Mouse (Mus musculus) lung, adult 2 months (tissue): ENCODE data around the gene Gabrr3.

Experiments
- CTCF ChIP-seq: fragments of 200-500 bp; IDR thresholded peaks from 2 replicates; pipeline ENCODE4 v1.5.1; 2011; ENCODE audit warnings: mild to moderate bottlenecking, low read length, control low read depth; ENCODE audit not compliant: insufficient read depth
- POLR2A ChIP-seq: fragments of 200-500 bp; IDR thresholded peaks from 2 replicates; pipeline ENCODE4 v1.6.1; 2011; ENCODE audit warnings: low read depth, mild to moderate bottlenecking, control low read depth, low read length, borderline replicate concordance; ENCODE audit errors: extremely low read depth

DNA sequence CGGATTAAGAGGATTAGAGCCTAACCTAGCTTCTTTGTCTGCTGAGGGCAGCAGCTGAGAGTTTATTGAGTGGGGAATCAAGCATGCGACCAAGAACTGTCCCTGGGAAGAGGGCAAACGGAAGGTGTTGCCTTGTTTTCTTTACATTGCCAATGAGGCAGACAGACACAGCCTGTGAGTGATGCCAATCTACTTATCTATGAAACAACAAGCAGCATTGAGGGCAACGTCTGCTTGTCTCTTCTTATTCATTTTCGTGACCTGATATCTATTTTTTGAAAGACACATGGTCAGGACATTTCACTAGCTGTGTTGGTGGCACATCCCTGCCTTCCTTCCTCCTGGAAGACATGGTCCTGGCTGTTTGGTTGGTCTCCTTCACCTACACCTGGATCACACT, at the start of gene Gabrr3:
- TF ChIP-seq CTCF (no peak), POLR2A (no peak)
